Mouse (Mus musculus): ENCODE measurements at regions not wholly inside any gene's neighbourhood (a gene's known extent, or its start where the extent isn't known, plus 50 kb on each side); places are given as distances from the start of the nearest gene placed in this dataset.
A peak's percentile ranks its signal among the peaks of the same experiment; 100 is the strongest.
"Not testable (repeated sequence)": the region's sequence is repeated elsewhere in the genome, so short reads cannot be mapped to it uniquely, and the experiment has no call there.

DNA sequence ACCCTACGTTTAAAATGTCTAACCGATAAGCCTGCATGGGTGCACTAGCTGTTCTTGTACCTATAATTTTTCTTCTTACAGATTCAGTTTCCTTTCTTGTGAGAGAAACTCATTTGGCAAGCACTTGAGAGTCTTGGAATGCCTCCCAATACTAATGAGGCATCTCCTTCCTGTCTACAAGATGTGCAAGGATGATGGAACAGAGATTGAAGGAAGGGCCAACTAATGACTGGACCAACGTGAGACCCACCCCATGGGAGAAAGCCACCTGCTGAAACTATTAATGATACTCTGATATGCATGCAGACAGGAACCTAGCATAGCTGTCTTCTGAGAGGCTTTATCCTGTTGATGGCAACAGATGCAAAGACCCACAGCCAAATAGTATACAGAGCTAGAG, 179.9 kb upstream of the Slitrk6 start:
- Histone ChIP-seq H3K27ac (ENCODE audit: low read depth, low read length) (no peak overlapping the region), H3K4me3 (ENCODE audit: low read depth, low read length) (no peak overlapping the region), H3K27me3 (replicated peaks; ENCODE audit: control insufficient read depth, insufficient read depth, low read length) (no peaks in the 10 kb centered on the region), H3K4me1 (ENCODE audit: control insufficient read depth, insufficient read depth, low read length) (no peaks in the 10 kb centered on the region), H3K4me2 (ENCODE audit: low read length) (no peak overlapping the region), H3K36me3 (ENCODE audit: control insufficient read depth, insufficient read depth, low read length) (no peaks in the 10 kb centered on the region), H3K9me3 (replicated peaks; ENCODE audit: control insufficient read depth, low read length) (no peaks in the 10 kb centered on the region), H3K9ac (ENCODE audit: low read length) (no peak overlapping the region)
- WGBS, result 80% methylated on average over 3 of the region's 3 CpGs
- ATAC-seq (no peak), DNase-seq (ENCODE audit: low spot score) (peak; percentile 2)

DNA sequence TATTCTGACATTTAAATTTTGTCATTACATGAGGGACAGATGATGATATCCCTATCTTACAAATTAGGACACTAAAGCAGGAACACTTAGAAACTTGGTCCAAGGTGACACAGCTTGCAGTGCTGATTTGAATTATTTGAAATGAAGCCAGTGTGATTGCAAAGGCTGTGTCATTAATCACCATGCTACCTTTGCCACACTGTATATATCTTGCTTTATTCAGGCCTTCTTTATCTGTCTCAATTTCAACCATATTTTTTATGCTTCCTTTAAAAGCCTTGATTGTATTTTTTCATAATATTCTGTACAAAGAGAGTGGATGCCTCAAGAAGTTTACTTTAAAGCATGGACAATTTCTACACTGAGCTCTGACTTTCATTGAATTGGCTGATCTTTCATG, 167.0 kb upstream of the Slitrk6 start:
- H3K4me3 ChIP-seq (ENCODE audit: low read depth, low read length), result no peak overlapping the region
- no peaks in the 10 kb centered on the region for H3K9me3 ChIP-seq (replicated peaks; ENCODE audit: control insufficient read depth, low read length)
- H3K27ac ChIP-seq (ENCODE audit: low read depth, low read length), result no peak overlapping the region
- H3K4me2 ChIP-seq (ENCODE audit: low read length), result no peak overlapping the region
- no peaks in the 10 kb centered on the region for H3K4me1 ChIP-seq (ENCODE audit: control insufficient read depth, insufficient read depth, low read length)
- H3K27me3 ChIP-seq (replicated peaks; ENCODE audit: control insufficient read depth, insufficient read depth, low read length), result no peaks in the 10 kb centered on the region
- H3K9ac ChIP-seq (ENCODE audit: low read length), result no peak overlapping the region
- H3K36me3 ChIP-seq (ENCODE audit: control insufficient read depth, insufficient read depth, low read length), result no peaks in the 10 kb centered on the region
- ATAC-seq (no peak), DNase-seq (ENCODE audit: low spot score) (no peak)

DNA sequence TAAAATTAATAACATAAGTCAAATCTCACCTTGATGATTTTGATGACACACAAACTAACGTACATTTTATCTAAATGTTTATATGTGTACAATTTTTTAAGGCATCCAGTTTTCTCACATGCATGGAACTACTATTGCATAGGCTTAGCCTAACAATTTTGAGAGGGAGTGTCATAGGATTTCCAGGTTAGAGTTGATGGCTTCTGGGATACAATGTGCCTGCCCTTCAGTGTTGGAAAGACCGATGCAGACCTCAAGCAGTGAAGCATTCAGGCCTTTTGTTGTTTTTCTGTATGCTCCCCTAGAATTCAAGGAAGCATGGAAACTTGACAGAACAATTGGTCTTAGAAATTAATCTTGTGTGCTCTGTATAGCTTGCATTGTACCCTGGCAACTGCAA, 158.4 kb upstream of the Slitrk6 start:
- no peaks in the 10 kb centered on the region for H3K27me3 ChIP-seq (replicated peaks; ENCODE audit: control insufficient read depth, insufficient read depth, low read length)
- ATAC-seq, result no peak
- no peak overlapping the region for H3K9ac ChIP-seq (ENCODE audit: low read length)
- no peak overlapping the region for H3K4me3 ChIP-seq (ENCODE audit: low read depth, low read length)
- 64% methylated on average over 2 of the region's 2 CpGs for WGBS
- no peak overlapping the region for H3K4me2 ChIP-seq (ENCODE audit: low read length)
- H3K36me3 ChIP-seq (ENCODE audit: control insufficient read depth, insufficient read depth, low read length), result no peaks in the 10 kb centered on the region
- no peak for DNase-seq (ENCODE audit: low spot score)
- no peaks in the 10 kb centered on the region for H3K4me1 ChIP-seq (ENCODE audit: control insufficient read depth, insufficient read depth, low read length)
- no peak overlapping the region for H3K27ac ChIP-seq (ENCODE audit: low read depth, low read length)
- H3K9me3 ChIP-seq (replicated peaks; ENCODE audit: control insufficient read depth, low read length), result no peaks in the 10 kb centered on the region

DNA sequence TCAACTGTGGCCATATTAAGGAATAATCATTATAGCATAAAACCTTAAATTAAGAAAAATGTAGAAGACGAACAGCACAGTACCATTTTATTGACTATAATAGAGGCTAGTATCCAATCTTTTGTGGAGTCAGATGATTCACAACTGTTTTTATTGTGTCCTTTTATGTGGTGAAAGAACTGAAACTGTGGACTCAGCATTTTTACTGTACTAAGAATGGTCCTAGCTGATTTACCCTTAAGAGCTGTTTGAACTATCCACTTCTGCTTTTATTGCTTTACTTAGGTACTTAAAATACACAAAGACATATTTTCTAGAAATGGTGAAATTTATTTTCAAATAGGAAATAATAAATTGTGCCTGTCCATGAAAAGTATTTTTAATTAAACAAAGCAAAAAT, 137.9 kb upstream of the Slitrk6 start:
- Histone ChIP-seq H3K9ac (ENCODE audit: low read length) (no peak overlapping the region), H3K27me3 (replicated peaks; ENCODE audit: control insufficient read depth, insufficient read depth, low read length) (no peaks in the 10 kb centered on the region), H3K4me1 (ENCODE audit: control insufficient read depth, insufficient read depth, low read length) (no peaks in the 10 kb centered on the region), H3K36me3 (ENCODE audit: control insufficient read depth, insufficient read depth, low read length) (no peaks in the 10 kb centered on the region), H3K4me3 (ENCODE audit: low read depth, low read length) (no peak overlapping the region), H3K4me2 (ENCODE audit: low read length) (no peak overlapping the region), H3K9me3 (replicated peaks; ENCODE audit: control insufficient read depth, low read length) (no peaks in the 10 kb centered on the region), H3K27ac (ENCODE audit: low read depth, low read length) (no peak overlapping the region)
- ATAC-seq (no peak), DNase-seq (ENCODE audit: low spot score) (no peak)
- 88% methylated on average over 1 of the region's 1 CpGs for WGBS

DNA sequence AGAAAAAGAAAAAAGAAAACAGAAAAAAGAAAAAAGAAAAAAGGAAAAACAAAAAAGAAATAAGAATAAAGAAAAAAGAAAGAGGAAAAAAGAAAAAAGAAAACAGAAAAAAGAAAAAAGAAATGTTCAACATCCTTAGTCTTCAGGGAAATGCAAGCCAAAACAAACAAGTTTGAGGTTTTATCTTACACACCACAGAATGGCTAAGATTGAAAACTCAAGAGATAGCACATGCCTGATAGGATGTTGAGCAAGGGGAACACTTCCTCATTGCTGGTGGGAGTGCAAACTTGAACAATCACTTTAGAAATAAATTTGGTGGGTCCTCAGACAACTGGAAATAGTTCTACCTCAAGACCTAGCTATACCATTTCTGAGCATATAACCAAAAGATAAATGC, 116.4 kb upstream of the Slitrk6 start:
- Histone ChIP-seq H3K27ac (ENCODE audit: low read depth, low read length) (no peak overlapping the region), H3K4me1 (ENCODE audit: control insufficient read depth, insufficient read depth, low read length) (no peaks in the 10 kb centered on the region), H3K9ac (ENCODE audit: low read length) (no peak overlapping the region), H3K27me3 (replicated peaks; ENCODE audit: control insufficient read depth, insufficient read depth, low read length) (no peaks in the 10 kb centered on the region), H3K4me3 (ENCODE audit: low read depth, low read length) (no peak overlapping the region), H3K9me3 (replicated peaks; ENCODE audit: control insufficient read depth, low read length) (no peaks in the 10 kb centered on the region), H3K36me3 (ENCODE audit: control insufficient read depth, insufficient read depth, low read length) (no peaks in the 10 kb centered on the region), H3K4me2 (ENCODE audit: low read length) (no peak overlapping the region)
- no peak for ATAC-seq
- no peak for DNase-seq (ENCODE audit: low spot score)

DNA sequence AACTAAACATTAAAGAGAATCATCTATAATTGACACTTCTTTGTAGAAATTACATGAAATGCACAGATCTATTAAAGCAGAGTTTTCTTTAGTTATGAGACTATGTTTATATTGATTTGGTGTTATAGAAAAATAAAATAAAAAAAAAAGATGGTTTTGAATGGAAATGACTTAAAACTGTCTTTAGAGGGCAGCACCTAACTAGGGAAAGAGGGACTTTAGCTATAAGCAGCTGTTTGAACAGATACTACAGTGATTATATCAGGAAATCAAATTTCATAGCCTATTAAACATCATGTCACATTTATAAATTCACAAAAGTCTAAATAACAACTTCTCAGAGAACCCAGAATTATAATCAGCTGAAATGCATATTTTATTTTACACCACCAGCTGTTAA, 69.7 kb upstream of the Slitrk6 start:
- no peak overlapping the region for H3K27ac ChIP-seq (ENCODE audit: low read depth, low read length)
- no peaks in the 10 kb centered on the region for H3K4me1 ChIP-seq (ENCODE audit: control insufficient read depth, insufficient read depth, low read length)
- no peaks in the 10 kb centered on the region for H3K36me3 ChIP-seq (ENCODE audit: control insufficient read depth, insufficient read depth, low read length)
- DNase-seq (ENCODE audit: low spot score), result peak; percentile 61
- no peak overlapping the region for H3K4me3 ChIP-seq (ENCODE audit: low read depth, low read length)
- H3K4me2 ChIP-seq (ENCODE audit: low read length), result no peak overlapping the region
- H3K9me3 ChIP-seq (replicated peaks; ENCODE audit: control insufficient read depth, low read length), result no peaks in the 10 kb centered on the region
- ATAC-seq, result no peak
- no peak overlapping the region for H3K9ac ChIP-seq (ENCODE audit: low read length)
- no peaks in the 10 kb centered on the region for H3K27me3 ChIP-seq (replicated peaks; ENCODE audit: control insufficient read depth, insufficient read depth, low read length)

DNA sequence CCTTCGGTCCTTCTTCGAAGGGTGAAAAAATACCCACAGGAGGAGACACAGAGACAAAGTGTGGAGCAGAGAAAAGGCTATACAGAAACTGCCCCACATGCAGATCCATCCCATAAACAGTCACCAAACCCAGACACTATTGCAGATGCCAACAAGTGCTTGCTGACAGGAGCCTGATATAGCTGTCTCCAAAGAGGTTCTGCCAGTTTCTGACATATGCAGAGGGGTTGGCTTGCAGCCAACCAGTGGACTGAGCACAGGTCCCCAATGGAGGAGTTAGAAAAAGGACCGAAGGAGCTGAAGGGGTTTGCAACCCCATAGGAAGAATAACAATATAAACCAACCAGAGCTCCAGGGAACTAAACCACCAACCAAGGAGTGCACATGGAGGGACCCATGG, 67.2 kb upstream of the Slitrk6 start:
- H3K36me3 ChIP-seq (ENCODE audit: control insufficient read depth, insufficient read depth, low read length); H3K4me1 ChIP-seq (ENCODE audit: control insufficient read depth, insufficient read depth, low read length); H3K27me3 ChIP-seq (replicated peaks; ENCODE audit: control insufficient read depth, insufficient read depth, low read length); H3K4me3 ChIP-seq (ENCODE audit: low read depth, low read length); H3K27ac ChIP-seq (ENCODE audit: low read depth, low read length); H3K4me2 ChIP-seq (ENCODE audit: low read length); H3K9ac ChIP-seq (ENCODE audit: low read length); ATAC-seq; H3K9me3 ChIP-seq (replicated peaks; ENCODE audit: control insufficient read depth, low read length); DNase-seq (ENCODE audit: low spot score): not testable (repeated sequence)
- 74% methylated on average over 3 of the region's 3 CpGs for whole genome bisulfite sequencing
